Mouse (Mus musculus) heart, embryonic 15.5 days (tissue): ENCODE measurements around the gene Ly6f. TPM values are rescaled to one million over a fixed set of nuclear protein-coding genes. Genes with fewer than 3 reads are reported as not detected.
"Not testable (repeated sequence)": the region's sequence is repeated elsewhere in the genome, so short reads cannot be mapped to it uniquely, and the experiment has no call there.

Experiments
- ATAC-seq: fragments of 200-750 bp; cut with Nextera tagmentation; replicated peaks from 2 replicates; pipeline ENCODE4 v1.8.0; 2017; ENCODE audit warnings: low read depth, moderate TSS enrichment; ENCODE audit not compliant: insufficient number of reproducible peaks, insufficient read depth, low FRiP score
- H3K27ac ChIP-seq: fragments of 300-500 bp; sonication (generic); 2 replicates; pipeline ENCODE4 v1.5.1; 2015; ENCODE audit warnings: mild to moderate bottlenecking, inconsistent platforms
- H3K27me3 ChIP-seq: fragments of 300-500 bp; sonication (generic); 2 replicates; pipeline ENCODE4 v1.6.1; 2015; ENCODE audit warnings: inconsistent platforms
- H3K36me3 ChIP-seq: fragments of 300-500 bp; sonication (generic); 2 replicates; pipeline ENCODE4 v1.6.1; 2015; ENCODE audit warnings: mild to moderate bottlenecking, inconsistent platforms
- H3K4me1 ChIP-seq: fragments of 300-500 bp; sonication (generic); replicated peaks from 2 replicates; pipeline ENCODE4 v1.6.1; 2015; ENCODE audit warnings: inconsistent platforms
- H3K4me2 ChIP-seq: fragments of 300-500 bp; sonication (generic); 2 replicates; pipeline ENCODE4 v1.6.1; 2015; ENCODE audit warnings: inconsistent platforms, mild to moderate bottlenecking, moderate library complexity
- H3K4me3 ChIP-seq: fragments of 300-500 bp; sonication (generic); 2 replicates; pipeline ENCODE4 v1.5.1; 2015; ENCODE audit warnings: mild to moderate bottlenecking, inconsistent platforms
- H3K9ac ChIP-seq: fragments of 300-500 bp; sonication (generic); 2 replicates; pipeline ENCODE4 v1.6.1; 2015; ENCODE audit warnings: mild to moderate bottlenecking, inconsistent platforms
- H3K9me3 ChIP-seq: fragments of 300-500 bp; sonication (generic); replicated peaks from 2 replicates; pipeline ENCODE4 v1.6.1; 2016; ENCODE audit warnings: inconsistent platforms
- WGBS: fragments of 180-500 bp; shearing (Covaris S2); methylation state at CpG from one replicate; pipeline ENCODE4 v1.1.7; 2015; ENCODE audit warnings: mixed read lengths; 5-methylcytosine and 5-hydroxymethylcytosine counted together
- polyA plus RNA-seq: library from polyadenylated mRNA; unstranded; fragments of >200 nt; fragmentation: Nextera tagmentation; extraction: Ambion mirVana; gene quantifications from 2 replicates; pipeline ENCODE4 v1.2.1, GENCODE M21; 2015

The Ly6f gene
- polyA plus RNA-seq, 1 experiment from 2014 or later, result not detected

GRCm38 (mm10) chr15:75271426-75271825 is 3.2 kb downstream of the Ly6f start:
- no peaks in the 10 kb centered on the region for H3K36me3 ChIP-seq
- 50% methylated on average over 1 of the region's 1 CpGs for WGBS
- no peaks in the 10 kb centered on the region for H3K27me3 ChIP-seq
- ATAC-seq, result no peak
- H3K4me3 ChIP-seq, result no peak overlapping the region
- no peak overlapping the region for H3K9ac ChIP-seq
- no peak overlapping the region for H3K27ac ChIP-seq
- H3K9me3 ChIP-seq, result no peaks in the 10 kb centered on the region
- no peaks in the 10 kb centered on the region for H3K4me1 ChIP-seq
- H3K4me2 ChIP-seq, result no peak overlapping the region

GRCm38 (mm10) chr15:75271891-75272290 is 3.7 kb downstream of the Ly6f start:
- H3K4me2 ChIP-seq, result no peak overlapping the region
- 58% methylated on average over 3 of the region's 3 CpGs for WGBS
- no peaks in the 10 kb centered on the region for H3K4me1 ChIP-seq
- no peak overlapping the region for H3K27ac ChIP-seq
- no peak overlapping the region for H3K4me3 ChIP-seq
- no peak for ATAC-seq
- no peaks in the 10 kb centered on the region for H3K36me3 ChIP-seq
- no peaks in the 10 kb centered on the region for H3K9me3 ChIP-seq
- no peaks in the 10 kb centered on the region for H3K27me3 ChIP-seq
- no peak overlapping the region for H3K9ac ChIP-seq

DNA sequence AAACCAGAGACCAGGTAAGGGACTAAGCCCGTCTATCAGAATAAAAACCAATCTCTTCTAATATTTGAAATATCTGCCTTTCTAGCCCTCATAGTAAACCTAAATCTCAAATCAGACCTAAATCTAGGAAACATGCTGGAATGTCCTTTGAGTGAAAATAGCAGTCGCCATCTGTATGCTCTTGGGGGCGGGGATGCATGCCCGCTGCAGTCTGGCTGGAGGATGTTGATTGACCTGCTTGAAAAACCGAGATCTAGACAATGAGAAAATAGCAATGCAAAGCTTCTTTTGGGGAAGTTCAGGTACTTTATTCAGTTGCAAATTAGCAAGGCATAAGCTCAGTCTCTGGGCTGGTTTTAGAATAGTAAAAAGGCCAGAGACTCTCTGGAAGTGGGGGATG is 13.8 kb downstream of the Ly6f start:
- H3K27me3 ChIP-seq, H3K36me3 ChIP-seq, H3K4me2 ChIP-seq, H3K27ac ChIP-seq, ATAC-seq, H3K9me3 ChIP-seq, H3K4me1 ChIP-seq, H3K9ac ChIP-seq, H3K4me3 ChIP-seq: not testable (repeated sequence)
- WGBS, result 76% methylated on average over 5 of the region's 5 CpGs

- H3K27ac ChIP-seq, result not testable (repeated sequence)
Measured at GRCm38 (mm10) chr15:75286512-75286911, 18.3 kb downstream of the Ly6f start.

DNA sequence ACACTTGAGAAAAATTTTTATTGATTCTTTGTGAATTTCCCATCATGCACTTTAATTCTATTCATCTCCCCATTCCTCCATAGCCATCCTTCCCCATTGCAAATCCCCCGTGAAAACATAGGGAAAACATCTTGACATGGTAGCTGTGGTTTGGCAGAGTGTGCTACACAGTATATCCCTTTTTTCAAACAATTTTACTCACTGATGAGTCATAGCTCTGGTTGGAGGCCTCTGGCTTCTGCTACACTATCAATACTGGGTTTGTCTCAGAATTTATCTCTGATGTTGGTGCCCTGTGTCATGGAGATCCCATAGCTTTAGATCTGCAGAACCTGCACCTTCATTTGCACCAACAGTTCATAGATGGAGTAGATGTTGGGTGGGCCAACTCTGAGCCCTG is 24.2 kb downstream of the Ly6f start:
- Histone ChIP-seq H3K27me3 (no peaks in the 10 kb centered on the region), H3K9me3 (no peaks in the 10 kb centered on the region), H3K4me3 (no peak overlapping the region), H3K4me2 (no peak overlapping the region), H3K9ac (no peak overlapping the region), H3K36me3 (no peaks in the 10 kb centered on the region), H3K27ac (no peak overlapping the region), H3K4me1 (no peaks in the 10 kb centered on the region)
- no peak for ATAC-seq
- WGBS, result 75% methylated on average over 1 of the region's 1 CpGs

More at GRCm38 (mm10) chr15:75286512-75286911, 18.3 kb downstream of the Ly6f start:
- not testable (repeated sequence) for H3K27me3 ChIP-seq, H3K9me3 ChIP-seq, H3K4me3 ChIP-seq, H3K36me3 ChIP-seq, H3K4me1 ChIP-seq, ATAC-seq, H3K4me2 ChIP-seq, H3K9ac ChIP-seq
- 78% methylated on average over 4 of the region's 4 CpGs for WGBS

DNA sequence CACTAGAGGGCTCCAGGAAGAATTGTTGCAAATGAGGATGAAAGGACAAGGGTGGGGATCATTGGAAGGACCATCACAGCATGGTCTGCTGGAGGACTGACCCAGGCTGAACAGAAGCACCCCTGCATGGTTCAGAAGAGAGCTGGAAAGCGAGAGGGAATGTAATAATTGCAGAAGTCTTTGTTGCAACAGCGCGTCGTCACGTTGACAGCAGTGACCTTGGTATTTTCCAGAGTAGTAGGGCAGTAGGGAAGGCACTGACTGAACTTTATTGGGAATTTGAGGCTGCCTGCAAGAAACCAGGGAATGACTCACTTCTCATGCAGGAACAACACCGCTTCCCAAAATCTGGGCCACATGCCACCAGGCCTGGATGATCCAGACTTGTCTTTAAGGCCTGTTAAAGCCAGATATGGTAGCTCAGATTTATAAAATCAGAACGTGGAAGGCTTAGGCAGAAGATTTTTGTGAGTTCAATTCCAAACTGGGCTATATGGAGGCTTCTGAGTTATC is 25.7 kb downstream of the Ly6f start:
- no peak overlapping the region for H3K9ac ChIP-seq
- no peak for ATAC-seq
- H3K4me3 ChIP-seq, result no peak overlapping the region
- 76% methylated on average over 7 of the region's 7 CpGs for WGBS
- H3K36me3 ChIP-seq, result no peaks in the 10 kb centered on the region
- H3K4me2 ChIP-seq, result no peak overlapping the region
- no peaks in the 10 kb centered on the region for H3K4me1 ChIP-seq
- no peaks in the 10 kb centered on the region for H3K27me3 ChIP-seq
- H3K27ac ChIP-seq, result no peak overlapping the region
- no peaks in the 10 kb centered on the region for H3K9me3 ChIP-seq

DNA sequence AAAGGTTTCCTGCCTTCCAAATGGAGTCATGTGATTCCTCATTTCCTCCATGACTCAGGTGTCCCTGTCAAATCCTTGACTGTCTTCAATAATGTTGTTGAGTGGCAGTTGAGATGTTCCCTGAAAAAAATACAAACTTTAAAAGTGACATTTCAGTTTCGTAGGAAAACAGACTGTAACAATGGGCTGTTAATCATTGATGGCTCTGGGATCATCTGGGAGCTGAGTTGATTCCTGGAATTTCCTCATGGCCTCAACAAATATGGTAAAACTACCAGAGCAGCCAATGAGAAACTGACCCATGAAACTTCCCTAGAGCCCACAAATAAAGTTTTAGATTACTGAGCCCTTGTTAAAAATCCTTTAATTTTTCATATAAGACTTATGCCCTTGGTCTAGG is 37.9 kb downstream of the Ly6f start:
- no peak overlapping the region for H3K9ac ChIP-seq
- H3K36me3 ChIP-seq, result no peaks in the 10 kb centered on the region
- no peak for ATAC-seq
- H3K4me1 ChIP-seq, result no peaks in the 10 kb centered on the region
- peaks cover 9% of the 10 kb centered on the region; the same call in 1 of the 2 replicates for H3K9me3 ChIP-seq
- no peak overlapping the region for H3K4me2 ChIP-seq
- no peak overlapping the region for H3K27ac ChIP-seq
- no peaks in the 10 kb centered on the region for H3K27me3 ChIP-seq
- 35% methylated on average over 1 of the region's 1 CpGs for WGBS
- no peak overlapping the region for H3K4me3 ChIP-seq

- Histone ChIP-seq H3K4me1 (no peaks in the 10 kb centered on the region), H3K27me3 (no peaks in the 10 kb centered on the region), H3K36me3 (no peaks in the 10 kb centered on the region), H3K9me3 (peaks cover 9% of the 10 kb centered on the region; the same call in 1 of the 2 replicates), H3K4me3 (no peak overlapping the region), H3K27ac (no peak overlapping the region), H3K4me2 (no peak overlapping the region), H3K9ac (no peak overlapping the region)
- ATAC-seq, result no peak
- WGBS, result 83% methylated on average over 4 of the region's 4 CpGs
Measured at GRCm38 (mm10) chr15:75309186-75309585, 41.0 kb downstream of the Ly6f start.

DNA sequence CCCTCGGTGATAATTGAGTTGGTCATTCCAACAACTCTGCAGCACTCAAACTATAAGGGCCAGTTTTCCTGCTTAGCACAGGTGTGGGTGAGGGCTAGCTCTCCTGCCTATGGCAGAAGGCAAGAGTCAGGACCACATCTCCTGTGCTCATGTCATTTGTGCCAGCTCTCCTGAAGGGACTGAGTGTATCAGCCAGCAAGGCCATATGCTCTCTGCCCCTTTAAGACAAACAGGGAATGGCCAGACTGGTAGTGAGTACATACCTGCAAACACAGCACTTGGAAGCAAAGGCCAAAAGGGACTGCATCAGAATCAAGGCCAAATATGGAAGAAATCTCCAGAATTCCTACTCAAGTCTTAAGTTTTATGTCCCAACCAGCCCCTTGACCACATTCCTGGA is 41.7 kb downstream of the Ly6f start:
- no peak overlapping the region for H3K4me2 ChIP-seq
- H3K9me3 ChIP-seq, result peaks cover 9% of the 10 kb centered on the region; the same call in 1 of the 2 replicates
- no peak for ATAC-seq
- no peak overlapping the region for H3K9ac ChIP-seq
- no peak overlapping the region for H3K4me3 ChIP-seq
- no peaks in the 10 kb centered on the region for H3K4me1 ChIP-seq
- H3K27ac ChIP-seq, result no peak overlapping the region
- H3K27me3 ChIP-seq, result no peaks in the 10 kb centered on the region
- no peaks in the 10 kb centered on the region for H3K36me3 ChIP-seq
- 97% methylated on average over 1 of the region's 1 CpGs for WGBS

DNA sequence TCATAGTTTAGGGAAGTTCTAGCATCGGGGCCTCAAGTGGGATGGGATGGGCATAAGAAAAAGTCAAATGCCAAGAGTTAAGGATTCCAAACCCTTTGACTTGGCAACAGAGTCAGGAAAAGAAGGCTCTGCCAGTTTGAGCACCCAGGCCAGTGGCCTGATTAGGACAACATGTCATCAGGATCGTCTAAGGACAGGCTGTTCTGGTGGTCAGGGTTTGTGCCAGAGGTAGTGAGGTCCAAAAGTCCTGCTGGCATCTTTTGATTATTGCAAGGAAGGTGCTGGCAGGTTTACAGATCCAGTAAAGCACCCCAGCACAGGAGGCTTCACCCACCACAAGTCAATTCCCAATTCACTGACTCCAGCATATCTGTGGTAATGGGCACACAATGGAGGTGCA is 46.2 kb downstream of the Ly6f start:
- 73% methylated on average over 2 of the region's 2 CpGs for WGBS
- Histone ChIP-seq H3K4me2 (no peak overlapping the region), H3K9me3 (peaks cover 6% of the 10 kb centered on the region; the same call in 1 of the 2 replicates), H3K36me3 (no peaks in the 10 kb centered on the region), H3K27me3 (no peaks in the 10 kb centered on the region), H3K4me3 (no peak overlapping the region), H3K4me1 (no peaks in the 10 kb centered on the region), H3K9ac (no peak overlapping the region), H3K27ac (no peak overlapping the region)
- no peak for ATAC-seq

DNA sequence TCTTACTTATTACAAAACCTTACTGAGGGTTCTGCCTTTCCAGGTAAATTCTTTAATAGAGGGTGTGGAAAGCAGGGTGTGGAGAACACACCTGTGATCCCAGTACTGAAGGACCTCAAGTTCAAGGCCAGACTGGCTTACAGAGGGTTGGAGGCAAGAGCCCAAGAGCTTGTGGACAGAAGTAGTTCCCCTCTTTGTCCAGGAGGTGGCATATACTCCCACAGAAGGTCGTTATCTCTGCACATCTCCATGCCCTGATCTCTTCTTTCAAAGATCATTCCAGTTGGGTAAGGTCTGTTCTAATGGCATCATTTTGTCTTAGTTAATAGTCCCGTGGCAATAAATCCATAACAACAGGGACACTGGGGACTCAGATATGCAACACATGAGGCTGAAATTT is 49.0 kb downstream of the Ly6f start:
- Histone ChIP-seq H3K4me1 (no peaks in the 10 kb centered on the region), H3K9me3 (no peaks in the 10 kb centered on the region), H3K4me2 (no peak overlapping the region), H3K27me3 (no peaks in the 10 kb centered on the region), H3K9ac (no peak overlapping the region), H3K4me3 (no peak overlapping the region), H3K27ac (no peak overlapping the region), H3K36me3 (no peaks in the 10 kb centered on the region)
- 45% methylated on average over 2 of the region's 2 CpGs for WGBS
- ATAC-seq, result no peak

DNA sequence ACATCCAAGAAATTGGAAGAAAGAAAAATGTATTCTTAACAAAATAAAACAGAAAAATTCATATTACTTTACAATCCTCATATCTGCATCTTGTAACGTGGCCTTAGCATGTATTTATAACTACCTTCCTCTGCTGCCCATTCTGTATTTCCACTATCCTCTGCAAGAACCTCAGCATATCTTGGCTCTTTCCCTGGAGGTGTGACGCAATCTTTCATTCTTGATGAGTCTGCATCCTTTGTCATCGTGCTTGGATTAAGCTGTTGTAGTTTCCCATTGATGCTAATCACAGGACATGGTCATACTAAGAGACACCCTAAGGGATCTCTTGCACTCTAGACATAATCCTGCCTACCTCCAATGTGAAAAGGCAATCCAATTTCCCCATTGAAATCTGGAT is 50.4 kb downstream of the Ly6f start:
- no peaks in the 10 kb centered on the region for H3K36me3 ChIP-seq
- H3K9ac ChIP-seq, result no peak overlapping the region
- H3K4me1 ChIP-seq, result no peaks in the 10 kb centered on the region
- no peak overlapping the region for H3K4me3 ChIP-seq
- H3K27me3 ChIP-seq, result no peaks in the 10 kb centered on the region
- ATAC-seq, result no peak
- no peak overlapping the region for H3K4me2 ChIP-seq
- no peaks in the 10 kb centered on the region for H3K9me3 ChIP-seq
- no peak overlapping the region for H3K27ac ChIP-seq
- 68% methylated on average over 3 of the region's 3 CpGs for WGBS
